ENCODE assay signal across 19 mouse cellular contexts in the genomic region with DNA sequence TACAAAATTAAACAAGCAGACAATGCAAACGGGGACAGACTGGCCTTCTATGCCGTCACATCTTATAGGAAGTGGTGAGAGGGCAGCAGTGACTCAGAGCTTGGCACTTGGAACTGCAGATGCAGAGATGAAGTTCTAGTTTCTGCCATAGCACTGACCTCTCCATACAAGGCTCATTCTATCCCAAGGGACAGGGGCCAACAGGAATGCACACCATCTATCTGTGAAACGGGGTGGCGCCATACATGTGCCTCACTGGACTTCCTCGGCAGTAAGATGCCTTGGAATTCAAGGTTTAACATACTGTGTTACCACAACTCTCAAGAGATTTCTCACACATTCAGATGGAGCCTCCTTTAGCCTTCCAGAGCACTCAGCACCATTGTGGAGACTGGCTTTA.
A peak's percentile ranks its signal among the peaks of the same experiment; 100 is the strongest.
DNase-seq lines count a peak whose midpoint lies in the region; ATAC-seq and TF ChIP-seq lines count a peak whose summit lies in the region.
"Had no signal": no experiment of that assay in that cellular context is flagged by ENCODE, and none has a peak within 500 bp of the region (broad histone marks: within the 10 kb centered on the region; RNA-seq: fewer than 3 reads in every experiment).

No protein-coding gene starts in this region.

- no peak overlapping the region for H3K4me3 ChIP-seq in midbrain, embryonic 16.5 days (ENCODE audit: low read depth, low read length)
- H3K4me3 ChIP-seq in midbrain, embryonic 10.5 days = no peak overlapping the region
- no peak overlapping the region for H3K4me3 ChIP-seq in C2C12 (ENCODE audit: insufficient read depth, poor library complexity, severe bottlenecking)
- H3K4me3 ChIP-seq in heart, adult 2 months = no peak overlapping the region
- H3K4me3 ChIP-seq: forebrain, embryonic 10.5 days; forebrain, embryonic 13.5 days; hindbrain, embryonic 12.5 days; hindbrain, embryonic 15.5 days had no signal

- intact Hi-C loops in heart, adult 2 months (cut with DNase I) = no loop called here

- H3K79me2 ChIP-seq in C2C12 (ENCODE audit: control insufficient read depth, insufficient read depth) = no peaks in the 10 kb centered on the region
- no peaks in the 10 kb centered on the region for H3K79me2 ChIP-seq in heart, adult 2 months (replicated peaks; ENCODE audit: control insufficient read depth, insufficient read depth, low read length)

- no peak overlapping the region for H3K27ac ChIP-seq in midbrain, embryonic 16.5 days (ENCODE audit: low read length)
- no peak overlapping the region for H3K27ac ChIP-seq in midbrain, embryonic 10.5 days (replicated peaks)
- H3K27ac ChIP-seq in heart, adult 2 months = no peak overlapping the region
- H3K27ac ChIP-seq: forebrain, embryonic 10.5 days; forebrain, embryonic 13.5 days; hindbrain, embryonic 12.5 days; hindbrain, embryonic 15.5 days had no signal

- no peak overlapping the region for H3K4me2 ChIP-seq in midbrain, embryonic 16.5 days (ENCODE audit: low read length)
- H3K4me2 ChIP-seq: forebrain, embryonic 13.5 days; heart, embryonic 11.5 days; hindbrain, embryonic 12.5 days; hindbrain, embryonic 15.5 days had no signal

- H3K79me3 ChIP-seq in C2C12 (ENCODE audit: low read depth) = no peaks in the 10 kb centered on the region

- no peak for TF ChIP-seq EP300 in heart, adult 2 months (IDR thresholded peaks at IDR 0.05; ENCODE audit: insufficient read depth, low read depth, low read length)

- 90% methylated on average over 5 of the region's 5 CpGs for WGBS in midbrain, embryonic 16.5 days
- WGBS in midbrain, embryonic 10.5 days = 91% methylated on average over 5 of the region's 5 CpGs
- 80% methylated on average over 5 of the region's 5 CpGs for WGBS in heart, adult 2 months

- no peak for TF ChIP-seq POLR2A in heart, adult 2 months (IDR thresholded peaks at IDR 0.05; ENCODE audit: insufficient read depth, low read depth, low read length)

- no peak for TF ChIP-seq CTCF in C2C12 (IDR thresholded peaks at IDR 0.05; ENCODE audit: control insufficient read depth, insufficient read depth, insufficient read length)
- TF ChIP-seq CTCF in heart, adult 2 months (IDR thresholded peaks at IDR 0.05) = no peak

- ATAC-seq in midbrain, embryonic 16.5 days = peak; percentile 19; the same call in 1 of the 2 replicates
- ATAC-seq: activated CD4-positive, CD25-positive, alpha-beta regulatory T cell, adult 4 months; forebrain, embryonic 13.5 days; forebrain, embryonic 16.5 days had no signal

- peaks cover 6% of the 10 kb centered on the region; the same call in 1 of the 2 replicates for H3K4me1 ChIP-seq in midbrain, embryonic 16.5 days (ENCODE audit: control insufficient read depth, insufficient read depth, low read length)
- H3K4me1 ChIP-seq in midbrain, embryonic 10.5 days = peaks cover 4% of the 10 kb centered on the region; the same call in 1 of the 2 replicates
- no peaks in the 10 kb centered on the region for H3K4me1 ChIP-seq in heart, adult 2 months (ENCODE audit: control insufficient read depth, insufficient read depth, low read length)
- H3K4me1 ChIP-seq: forebrain, embryonic 10.5 days had no signal

- no peak for DNase-seq in midbrain, embryonic 10.5 days (ENCODE audit: low spot score)
- DNase-seq in 3T3-L1 (ENCODE audit: low read depth, low spot score) = peak; percentile 63
- no peak for DNase-seq in layer of hippocampus, postnatal 36 days
- DNase-seq in heart, adult 2 months = no peak
- DNase-seq: adrenal gland, postnatal 10 days; cerebellum, adult 18-20 months; cerebellum, adult 9-10 months; cerebellum, postnatal 14 days; gastrocnemius, postnatal 10 days; gastrocnemius, postnatal 36 days had no signal

- H3K36me3 ChIP-seq in midbrain, embryonic 16.5 days (ENCODE audit: control insufficient read depth, insufficient read depth, low read length) = no peaks in the 10 kb centered on the region
- H3K36me3 ChIP-seq in midbrain, embryonic 10.5 days = no peaks in the 10 kb centered on the region
- no peaks in the 10 kb centered on the region for H3K36me3 ChIP-seq in C2C12 (ENCODE audit: control insufficient read depth, insufficient read depth)
- H3K36me3 ChIP-seq in heart, adult 2 months (ENCODE audit: control insufficient read depth, insufficient read depth, low read length) = no peaks in the 10 kb centered on the region
- H3K36me3 ChIP-seq: forebrain, embryonic 10.5 days; hindbrain, embryonic 12.5 days; hindbrain, embryonic 15.5 days had no signal

- no peak overlapping the region for H3K9ac ChIP-seq in midbrain, embryonic 16.5 days (ENCODE audit: low read depth, low read length)
- H3K9ac ChIP-seq in heart, adult 2 months (ENCODE audit: low read depth, low read length) = no peak overlapping the region
- H3K9ac ChIP-seq: forebrain, embryonic 13.5 days; hindbrain, embryonic 12.5 days; hindbrain, embryonic 15.5 days had no signal

- no peaks in the 10 kb centered on the region for H3K27me3 ChIP-seq in midbrain, embryonic 16.5 days (ENCODE audit: control insufficient read depth, insufficient read depth, low read depth, low read length)
- H3K27me3 ChIP-seq in midbrain, embryonic 10.5 days (ENCODE audit: low read depth, poor library complexity, severe bottlenecking) = no peaks in the 10 kb centered on the region
- H3K27me3 ChIP-seq in C2C12 (ENCODE audit: control insufficient read depth, insufficient read depth, insufficient read length) = no peaks in the 10 kb centered on the region
- no peaks in the 10 kb centered on the region for H3K27me3 ChIP-seq in heart, adult 2 months (ENCODE audit: control insufficient read depth, insufficient read depth, low read length)
- H3K27me3 ChIP-seq: forebrain, embryonic 13.5 days; hindbrain, embryonic 12.5 days had no signal

- no peak overlapping the region for H3ac ChIP-seq in C2C12 (ENCODE audit: control insufficient read depth, insufficient read length, low read depth)

- no peaks in the 10 kb centered on the region for H3K9me3 ChIP-seq in midbrain, embryonic 16.5 days (replicated peaks; ENCODE audit: control insufficient read depth, low read length, poor library complexity, severe bottlenecking)
- no peaks in the 10 kb centered on the region for H3K9me3 ChIP-seq in midbrain, embryonic 10.5 days (replicated peaks)
- H3K9me3 ChIP-seq: forebrain, embryonic 10.5 days; forebrain, embryonic 13.5 days; hindbrain, embryonic 12.5 days; hindbrain, embryonic 15.5 days had no signal

TF ChIP-seq in C2C12, 6 proteins besides CTCF, POLR2A, EP300 and RAD21:
- TF ChIP-seq MAX (IDR thresholded peaks at IDR 0.05) (no peak), CEBPB (IDR thresholded peaks at IDR 0.05; ENCODE audit: low read depth) (peak; percentile 78), FOSL1 (IDR thresholded peaks at IDR 0.05; ENCODE audit: insufficient read depth, low read length, poor library complexity, severe bottlenecking) (no peak), MYOD1 (IDR thresholded peaks at IDR 0.05; ENCODE audit: control insufficient read depth, insufficient read length, low read depth) (no peak), MYOG (IDR thresholded peaks at IDR 0.05; ENCODE audit: control insufficient read depth, extremely low read depth, insufficient read length) (no peak)
